Mouse (Mus musculus) fat pad, adult 2 months (tissue): ENCODE results near the gene Strap.

Experiments used
- DNase-seq: peaks from one replicate; pipeline ENCODE4 v3.0.0-alpha.2; 2011; ENCODE audit warnings: low read depth, low spot score; ENCODE audit errors: extremely low read depth

Gene Strap

DNA sequence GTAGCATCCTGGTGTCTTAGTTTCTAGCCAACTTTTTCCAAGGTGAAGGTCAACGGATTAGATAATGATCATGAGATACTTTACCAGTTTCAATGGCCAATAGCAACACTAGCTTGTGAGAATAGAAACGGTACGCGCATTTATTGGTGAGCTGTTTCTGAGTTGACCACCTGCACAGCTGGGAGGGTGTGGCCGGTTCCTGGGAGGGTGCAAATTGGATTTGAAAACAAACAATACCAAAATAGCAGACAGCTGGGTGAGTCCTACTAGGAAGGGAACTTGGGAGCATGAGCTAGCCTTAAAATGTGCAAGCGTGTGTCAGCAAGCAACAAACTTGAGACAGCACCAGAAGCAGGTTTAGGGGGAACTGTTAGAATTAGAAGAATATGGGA is 38.8 kb downstream of the Strap start:
- no peak for DNase-seq

DNA sequence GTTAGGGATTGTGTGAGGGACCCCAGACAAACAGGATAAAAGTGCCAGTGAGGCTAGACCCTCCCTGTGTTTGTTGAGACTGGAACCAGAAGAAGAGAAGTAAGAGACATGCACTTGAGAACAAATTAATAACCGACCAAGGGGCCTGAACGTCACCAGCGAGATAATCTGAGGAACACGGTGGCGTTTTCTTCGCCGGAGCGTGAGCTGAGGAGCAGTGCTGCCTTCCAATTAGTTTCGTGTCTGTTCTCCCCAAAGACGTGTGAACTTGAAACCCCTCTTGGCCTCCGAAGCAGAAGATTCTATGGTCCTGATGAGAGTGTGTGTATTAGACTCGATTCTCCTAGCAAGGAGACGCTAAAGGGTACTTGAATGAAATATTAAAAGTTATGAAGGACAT is 39.3 kb downstream of the Strap start:
- no peak for DNase-seq

DNA sequence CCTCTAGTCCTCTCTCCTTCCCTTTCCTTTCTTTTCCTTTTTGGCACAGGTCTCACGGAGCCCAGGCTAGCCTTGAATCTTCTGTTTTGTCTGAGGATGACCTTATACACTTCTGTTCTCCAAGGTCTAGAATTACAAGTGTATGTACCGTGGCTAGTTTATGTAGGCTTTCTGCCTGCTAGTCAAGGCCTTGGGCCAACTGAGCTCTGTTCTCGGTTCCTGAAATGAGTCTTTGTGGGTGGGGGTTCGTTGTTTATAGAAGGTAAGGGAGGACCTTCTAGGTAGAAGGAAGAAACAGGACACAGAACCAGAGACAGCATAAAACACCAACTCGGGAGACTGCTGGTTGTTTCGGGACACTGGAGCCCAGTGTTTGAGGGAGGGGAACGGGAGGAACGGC is 40.3 kb downstream of the Strap start:
- no peak for DNase-seq

DNA sequence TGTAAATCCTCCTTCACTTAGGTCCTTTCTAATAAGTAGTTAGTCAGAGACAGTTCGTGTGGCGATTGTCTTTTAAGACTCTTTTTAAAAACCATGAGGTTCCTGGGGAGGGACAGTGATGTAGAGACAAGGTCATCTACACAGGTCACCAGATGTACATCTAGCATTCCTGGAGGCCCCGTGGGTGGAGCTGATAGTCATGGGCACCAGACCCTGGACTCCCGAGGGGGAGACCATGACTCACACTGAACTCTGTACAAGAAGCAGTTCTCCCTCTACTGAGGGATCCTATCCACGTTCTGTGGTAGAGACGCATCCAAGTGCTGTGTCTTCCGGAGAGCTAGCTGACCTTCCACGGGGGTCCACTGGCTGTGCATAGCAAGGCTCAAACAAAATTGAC is 42.1 kb downstream of the Strap start:
- no peak for DNase-seq

DNA sequence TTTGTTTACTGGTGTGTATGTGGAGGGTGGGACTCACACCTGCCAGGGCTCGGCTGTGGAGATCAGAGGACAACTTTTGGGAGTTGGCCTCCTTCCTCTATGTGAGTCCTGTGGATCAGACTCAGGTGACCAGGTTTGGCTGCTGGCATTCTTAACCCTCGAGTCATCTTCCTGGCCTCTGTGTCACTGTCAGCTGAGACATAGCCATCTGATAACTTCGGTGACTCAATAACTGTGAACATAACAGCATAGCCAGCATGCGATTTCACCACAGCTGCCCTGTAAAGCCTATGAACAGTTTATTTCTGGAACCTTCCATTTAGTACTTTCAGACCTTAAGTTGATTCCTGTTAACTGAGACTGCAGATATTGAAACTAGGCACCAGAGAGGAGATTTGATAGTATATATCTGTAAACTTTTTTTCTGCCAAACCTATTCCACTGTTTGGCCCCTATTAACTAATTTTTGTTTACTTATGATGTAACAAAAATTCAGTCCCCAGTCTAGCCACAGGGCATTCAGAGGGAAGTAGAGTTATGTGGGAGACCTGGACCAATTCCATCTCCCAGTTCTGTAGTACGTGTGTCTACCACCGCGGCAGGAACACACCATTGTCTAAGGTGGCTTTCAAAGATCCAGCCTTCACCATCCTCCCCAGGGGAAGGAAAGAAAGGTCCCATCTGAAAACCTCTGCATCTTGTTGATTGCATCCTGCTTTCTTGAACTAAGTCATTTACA is 49.2 kb downstream of the Strap start:
- DNase-seq = peak; percentile 33

DNA sequence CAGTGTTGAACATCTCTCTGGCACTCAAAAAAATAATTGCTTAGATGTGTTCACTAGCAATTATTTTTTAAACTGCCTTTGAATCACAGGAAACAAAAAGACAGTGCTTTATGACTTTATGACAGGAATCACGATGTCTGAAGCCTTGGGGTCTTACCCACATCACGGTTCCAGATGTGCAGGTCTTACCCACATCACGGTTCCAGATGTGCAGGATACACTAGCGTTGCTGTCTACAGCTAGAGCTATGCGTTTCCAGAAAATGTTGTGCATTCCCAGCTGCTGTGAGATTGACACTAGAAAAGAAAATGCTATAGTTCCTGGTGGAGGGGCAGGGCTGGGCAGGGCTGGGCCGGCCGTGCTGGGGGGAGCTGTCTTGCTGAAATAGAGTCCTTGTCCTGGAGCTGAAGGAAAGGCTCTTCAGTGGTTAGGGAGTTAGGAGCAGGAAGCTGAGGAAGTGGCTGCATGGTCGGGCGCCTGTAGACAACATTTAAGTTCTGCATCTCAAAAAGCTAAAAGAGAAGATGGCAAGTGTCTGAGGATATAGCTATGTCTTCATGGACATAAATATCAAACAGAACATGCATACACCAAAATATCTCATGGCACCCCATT is 54.2 kb downstream of the Strap start:
- DNase-seq = no peak

DNA sequence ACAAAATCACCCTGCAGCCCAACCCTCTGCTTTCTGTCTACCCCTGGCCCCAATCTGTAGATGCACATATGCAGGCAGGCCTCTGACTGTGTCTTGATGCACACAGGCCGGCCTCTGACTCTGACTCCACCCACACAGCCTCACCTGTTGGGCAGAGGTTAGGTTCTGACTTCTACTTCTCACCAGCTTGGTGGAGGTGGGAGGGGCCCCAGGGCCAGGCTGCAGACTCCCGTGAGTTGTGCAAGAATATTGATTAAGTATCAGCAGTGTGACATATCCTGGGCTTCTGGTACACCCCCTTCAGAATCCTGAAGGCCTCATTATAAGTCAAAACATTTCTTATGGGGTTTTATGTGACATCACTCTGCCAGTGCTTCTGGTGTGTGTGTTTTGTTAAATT is 54.8 kb downstream of the Strap start:
- DNase-seq = no peak

DNA sequence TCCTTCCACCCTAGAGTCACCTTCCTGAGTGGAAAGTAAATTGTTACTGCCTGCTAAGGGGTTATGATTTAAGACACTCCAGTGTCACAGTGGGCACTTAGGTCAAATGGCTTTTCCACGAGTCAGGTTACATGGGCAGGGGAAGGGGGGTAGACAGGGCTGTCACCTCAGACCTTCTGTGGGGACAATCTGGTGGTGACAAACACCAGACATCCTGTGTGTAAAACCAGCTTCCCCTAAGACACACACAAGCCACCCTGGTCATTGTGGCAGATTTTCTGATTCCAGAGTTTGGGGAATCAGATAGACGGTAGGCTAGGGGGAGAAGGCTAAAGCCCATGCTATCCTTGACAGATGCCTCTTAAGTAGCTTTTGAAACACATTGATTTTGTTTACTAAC is 60.6 kb downstream of the Strap start:
- DNase-seq = no peak

DNA sequence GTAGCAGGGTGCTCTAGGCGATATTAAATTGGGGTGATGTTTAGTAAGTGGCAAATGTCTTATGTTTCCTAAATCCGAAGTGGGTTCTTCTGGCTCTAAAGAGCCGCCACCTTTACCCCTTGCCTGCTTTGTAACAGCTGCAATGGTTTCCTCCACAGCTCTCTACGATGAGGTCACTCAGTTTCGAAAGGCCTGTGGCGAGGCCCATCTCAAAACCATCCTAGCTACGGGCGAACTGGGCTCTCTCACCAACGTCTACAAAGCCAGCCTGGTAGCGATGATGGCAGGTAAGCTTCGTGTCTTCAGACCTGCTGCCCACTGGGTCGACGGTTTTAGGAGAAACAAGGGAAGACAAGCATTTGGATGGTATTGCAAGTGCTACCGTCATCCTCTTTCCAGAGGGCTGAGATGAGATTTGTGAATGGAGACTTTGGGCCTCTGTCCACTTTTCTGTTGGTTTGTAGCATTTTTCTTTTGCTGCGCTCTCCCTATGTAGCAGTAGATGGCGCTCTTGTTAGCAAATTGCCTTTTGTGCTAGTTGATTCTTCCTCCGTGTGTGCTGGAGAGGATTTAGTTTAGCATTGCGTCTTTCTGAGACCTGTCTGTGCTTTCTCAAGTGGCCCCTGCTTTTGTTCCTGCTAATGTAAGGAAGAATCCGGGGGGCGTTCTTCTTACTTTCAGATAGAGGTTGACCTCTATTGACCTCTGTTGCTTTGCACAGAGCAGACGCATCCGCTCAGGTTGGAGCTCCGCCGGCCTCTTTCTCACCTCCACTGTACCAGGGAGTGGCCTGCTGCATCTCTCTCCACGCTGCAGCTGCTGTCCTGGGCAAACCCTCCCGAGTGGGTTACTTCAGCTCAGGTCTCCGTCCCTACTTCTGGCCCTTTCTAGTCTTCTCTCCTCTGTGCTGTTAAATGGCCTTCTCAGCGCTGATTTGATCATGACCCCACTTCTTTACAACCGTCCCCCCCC is 62.0 kb downstream of the Strap start:
- DNase-seq = no peak

DNA sequence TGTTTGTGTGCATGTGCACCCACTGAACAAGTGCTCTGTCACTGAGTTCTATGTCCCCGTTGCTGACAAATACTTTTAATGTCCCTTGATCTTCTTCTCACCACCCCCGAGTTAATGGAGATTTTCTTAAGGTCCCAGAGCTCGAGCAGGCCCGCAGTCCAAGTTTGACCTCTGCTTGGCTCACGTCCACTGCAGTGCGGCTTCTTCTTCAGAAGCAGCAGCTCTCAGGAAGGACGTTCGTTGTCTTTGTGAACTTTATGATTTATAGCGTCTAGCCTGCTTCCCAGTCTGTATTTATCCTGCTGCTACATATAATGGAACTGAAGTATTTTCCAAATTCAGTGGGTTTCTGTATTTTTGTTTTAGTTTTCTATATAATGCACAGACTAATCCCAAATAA is 64.4 kb downstream of the Strap start:
- DNase-seq = no peak
